Mouse (Mus musculus): ENCODE measurements around the gene Fam13a. TPM values are rescaled to one million over a fixed set of nuclear protein-coding genes. Genes with fewer than 3 reads are reported as not detected.

Gene Fam13a
- polyA plus RNA-seq, 1 experiment from 2014 or later: 4.7 TPM

DNA sequence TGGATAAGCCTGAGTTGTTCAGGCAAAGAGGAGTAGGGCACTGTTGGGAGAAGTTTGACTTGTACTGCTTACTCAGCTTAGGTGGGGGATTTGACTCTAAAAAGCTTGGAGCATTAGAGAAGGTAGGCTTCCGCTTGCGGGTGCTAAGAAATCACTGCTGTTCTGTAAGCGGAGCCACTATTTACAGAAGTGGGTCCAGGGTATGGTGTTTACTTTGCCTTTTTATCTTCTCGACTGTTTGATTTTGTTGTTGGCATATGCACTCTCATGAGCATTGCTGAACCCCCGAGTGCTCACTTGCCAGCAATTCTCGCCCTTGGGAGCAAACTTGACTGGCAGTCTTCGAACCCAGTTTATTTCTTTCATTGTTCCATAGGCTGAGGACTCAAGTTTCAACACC, 123.8 kb downstream of the Fam13a start:
- ATAC-seq (ENCODE audit: insufficient read depth, low FRiP score, low TSS enrichment) (no peak), DNase-seq (ENCODE audit: low spot score) (no peak)
- Histone ChIP-seq H3K36me3 (ENCODE audit: control insufficient read depth, insufficient read depth, low read length) (no peaks in the 10 kb centered on the region), H3K4me3 (ENCODE audit: low read depth, low read length) (no peak overlapping the region), H3K9me3 (ENCODE audit: control insufficient read depth, low read length) (no peaks in the 10 kb centered on the region), H3K27ac (ENCODE audit: low read depth, low read length) (no peak overlapping the region), H3K4me1 (ENCODE audit: control insufficient read depth, insufficient read depth, low read length) (no peaks in the 10 kb centered on the region), H3K4me2 (ENCODE audit: low read depth) (no peak overlapping the region), H3K27me3 (ENCODE audit: control insufficient read depth, insufficient read depth, low read length) (no peaks in the 10 kb centered on the region), H3K9ac (ENCODE audit: low read length) (no peak overlapping the region)
- WGBS: 91% methylated on average over 7 of the region's 7 CpGs

- 90% methylated on average over 3 of the region's 3 CpGs for WGBS
- Histone ChIP-seq H3K9me3 (ENCODE audit: control insufficient read depth, low read length) (no peaks in the 10 kb centered on the region), H3K4me2 (ENCODE audit: low read depth) (no peak overlapping the region), H3K27ac (ENCODE audit: low read depth, low read length) (no peak overlapping the region), H3K4me1 (ENCODE audit: control insufficient read depth, insufficient read depth, low read length) (no peaks in the 10 kb centered on the region), H3K36me3 (ENCODE audit: control insufficient read depth, insufficient read depth, low read length) (no peaks in the 10 kb centered on the region), H3K9ac (ENCODE audit: low read length) (no peak overlapping the region), H3K27me3 (ENCODE audit: control insufficient read depth, insufficient read depth, low read length) (no peaks in the 10 kb centered on the region), H3K4me3 (ENCODE audit: low read depth, low read length) (no peak overlapping the region)
- DNase-seq (ENCODE audit: low spot score) (no peak), ATAC-seq (ENCODE audit: insufficient read depth, low FRiP score, low TSS enrichment) (no peak)
Observed at GRCm38 (mm10) chr6:58899076-58899475, 125.3 kb downstream of the Fam13a start.

DNA sequence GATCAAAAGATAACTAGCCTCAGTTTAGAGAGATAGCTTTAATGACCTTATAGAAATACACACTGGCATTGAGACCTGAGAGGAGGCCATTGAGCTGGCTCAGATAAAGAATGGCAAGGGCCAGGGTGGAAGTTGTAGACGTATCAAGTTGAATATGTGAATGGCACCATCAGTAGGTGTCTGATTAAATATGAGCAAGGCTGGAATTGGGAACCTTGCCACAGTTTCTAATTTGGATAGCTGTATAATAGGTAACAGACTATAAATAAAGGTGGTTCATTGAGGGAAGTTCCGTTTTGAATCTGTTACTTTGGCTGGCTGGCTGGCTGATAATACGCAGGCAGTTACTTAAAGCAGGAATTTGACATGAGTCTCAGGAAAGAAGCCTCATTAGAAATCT, 127.7 kb downstream of the Fam13a start:
- H3K4me3 ChIP-seq (ENCODE audit: low read depth, low read length): no peak overlapping the region
- H3K9me3 ChIP-seq (ENCODE audit: control insufficient read depth, low read length): no peaks in the 10 kb centered on the region
- no peak overlapping the region for H3K27ac ChIP-seq (ENCODE audit: low read depth, low read length)
- H3K4me2 ChIP-seq (ENCODE audit: low read depth): no peak overlapping the region
- no peaks in the 10 kb centered on the region for H3K36me3 ChIP-seq (ENCODE audit: control insufficient read depth, insufficient read depth, low read length)
- H3K9ac ChIP-seq (ENCODE audit: low read length): no peak overlapping the region
- WGBS: 84% methylated on average over 3 of the region's 3 CpGs
- no peaks in the 10 kb centered on the region for H3K27me3 ChIP-seq (ENCODE audit: control insufficient read depth, insufficient read depth, low read length)
- DNase-seq (ENCODE audit: low spot score) (no peak), ATAC-seq (ENCODE audit: insufficient read depth, low FRiP score, low TSS enrichment) (no peak)
- no peaks in the 10 kb centered on the region for H3K4me1 ChIP-seq (ENCODE audit: control insufficient read depth, insufficient read depth, low read length)

DNA sequence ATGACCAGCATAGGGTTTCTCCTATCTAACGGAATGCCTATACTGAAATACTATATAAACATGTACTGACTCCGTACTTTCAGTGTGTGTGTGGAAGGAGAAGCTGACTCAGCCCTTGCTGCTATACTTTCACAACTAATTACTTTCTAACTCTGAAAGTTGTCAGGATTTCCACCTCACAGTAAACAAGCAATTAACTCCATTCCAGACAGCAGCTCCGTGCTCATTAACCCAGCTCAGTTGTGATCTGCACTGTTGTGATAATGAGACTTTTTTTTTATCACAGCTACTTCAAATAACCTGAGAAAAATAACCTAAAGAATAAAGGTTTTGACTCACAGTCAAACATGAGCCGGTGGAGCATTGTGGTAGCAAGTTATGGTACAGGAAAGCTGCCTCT, 129.4 kb downstream of the Fam13a start:
- 87% methylated on average over 4 of the region's 4 CpGs for WGBS
- Histone ChIP-seq H3K4me1 (ENCODE audit: control insufficient read depth, insufficient read depth, low read length) (no peaks in the 10 kb centered on the region), H3K9me3 (ENCODE audit: control insufficient read depth, low read length) (no peaks in the 10 kb centered on the region), H3K4me3 (ENCODE audit: low read depth, low read length) (no peak overlapping the region), H3K9ac (ENCODE audit: low read length) (no peak overlapping the region), H3K27me3 (ENCODE audit: control insufficient read depth, insufficient read depth, low read length) (no peaks in the 10 kb centered on the region), H3K4me2 (ENCODE audit: low read depth) (no peak overlapping the region), H3K36me3 (ENCODE audit: control insufficient read depth, insufficient read depth, low read length) (no peaks in the 10 kb centered on the region), H3K27ac (ENCODE audit: low read depth, low read length) (no peak overlapping the region)
- ATAC-seq (ENCODE audit: insufficient read depth, low FRiP score, low TSS enrichment): no peak
- DNase-seq (ENCODE audit: low spot score): no peak

DNA sequence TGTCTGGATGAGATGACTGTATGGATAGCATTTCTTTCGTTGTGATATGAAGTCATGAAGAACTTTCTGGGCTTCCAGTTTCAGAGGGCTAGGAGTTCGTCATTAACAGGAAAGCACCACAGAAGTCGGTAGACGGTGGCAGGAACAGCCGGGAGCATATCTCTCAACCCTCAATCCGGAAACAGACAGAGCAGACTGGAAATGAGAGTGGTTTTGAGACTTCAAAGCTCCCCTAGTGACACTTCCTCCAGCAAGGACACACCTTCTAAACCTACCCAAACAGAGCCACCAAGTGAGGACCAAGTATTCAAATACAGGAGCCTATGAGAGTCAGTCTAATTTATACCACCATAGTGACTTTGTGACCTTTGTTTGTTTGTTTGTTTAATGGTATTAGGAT, 131.0 kb downstream of the Fam13a start:
- Histone ChIP-seq H3K4me2 (ENCODE audit: low read depth) (no peak overlapping the region), H3K4me1 (ENCODE audit: control insufficient read depth, insufficient read depth, low read length) (no peaks in the 10 kb centered on the region), H3K27me3 (ENCODE audit: control insufficient read depth, insufficient read depth, low read length) (no peaks in the 10 kb centered on the region), H3K36me3 (ENCODE audit: control insufficient read depth, insufficient read depth, low read length) (no peaks in the 10 kb centered on the region), H3K9me3 (ENCODE audit: control insufficient read depth, low read length) (no peaks in the 10 kb centered on the region), H3K4me3 (ENCODE audit: low read depth, low read length) (no peak overlapping the region), H3K27ac (ENCODE audit: low read depth, low read length) (no peak overlapping the region), H3K9ac (ENCODE audit: low read length) (no peak overlapping the region)
- WGBS: 87% methylated on average over 6 of the region's 6 CpGs
- no peak for DNase-seq (ENCODE audit: low spot score)
- ATAC-seq (ENCODE audit: insufficient read depth, low FRiP score, low TSS enrichment): no peak

- no peak for ATAC-seq (ENCODE audit: insufficient read depth, low FRiP score, low TSS enrichment)
- WGBS: 92% methylated on average over 3 of the region's 3 CpGs
- Histone ChIP-seq H3K27me3 (ENCODE audit: control insufficient read depth, insufficient read depth, low read length) (no peaks in the 10 kb centered on the region), H3K4me3 (ENCODE audit: low read depth, low read length) (no peak overlapping the region), H3K4me2 (ENCODE audit: low read depth) (no peak overlapping the region), H3K9me3 (ENCODE audit: control insufficient read depth, low read length) (no peaks in the 10 kb centered on the region), H3K9ac (ENCODE audit: low read length) (no peak overlapping the region), H3K27ac (ENCODE audit: low read depth, low read length) (no peak overlapping the region), H3K36me3 (ENCODE audit: control insufficient read depth, insufficient read depth, low read length) (no peaks in the 10 kb centered on the region), H3K4me1 (ENCODE audit: control insufficient read depth, insufficient read depth, low read length) (no peaks in the 10 kb centered on the region)
- DNase-seq (ENCODE audit: low spot score): no peak
Observed at GRCm38 (mm10) chr6:58889917-58890316, 134.4 kb downstream of the Fam13a start.

- Histone ChIP-seq H3K9me3 (ENCODE audit: control insufficient read depth, low read length) (no peaks in the 10 kb centered on the region), H3K27me3 (ENCODE audit: control insufficient read depth, insufficient read depth, low read length) (no peaks in the 10 kb centered on the region), H3K9ac (ENCODE audit: low read length) (no peak overlapping the region), H3K4me3 (ENCODE audit: low read depth, low read length) (no peak overlapping the region), H3K27ac (ENCODE audit: low read depth, low read length) (no peak overlapping the region), H3K4me1 (ENCODE audit: control insufficient read depth, insufficient read depth, low read length) (no peaks in the 10 kb centered on the region), H3K4me2 (ENCODE audit: low read depth) (no peak overlapping the region), H3K36me3 (ENCODE audit: control insufficient read depth, insufficient read depth, low read length) (no peaks in the 10 kb centered on the region)
- WGBS: 78% methylated on average over 6 of the region's 6 CpGs
- ATAC-seq (ENCODE audit: insufficient read depth, low FRiP score, low TSS enrichment) (no peak), DNase-seq (ENCODE audit: low spot score) (no peak)
Observed at GRCm38 (mm10) chr6:58882271-58882670, 142.1 kb downstream of the Fam13a start.

Other genes with a start within 250 kb of the Fam13a start
- 7.7 and 8.9 TPM in 2 replicates for gene Herc3, start 193.1 kb downstream of the Fam13a start, polyA plus RNA-seq (2014; fragmentation: Nextera tagmentation; extraction: Ambion mirVana)
- 27.5 and 30.7 TPM in 2 replicates for gene Nap1l5, start 117.5 kb downstream of the Fam13a start, polyA plus RNA-seq (2014; fragmentation: Nextera tagmentation; extraction: Ambion mirVana)
- 9.9 and 11.1 TPM in 2 replicates for gene Tigd2, start 184.3 kb upstream of the Fam13a start, polyA plus RNA-seq (2014; fragmentation: Nextera tagmentation; extraction: Ambion mirVana)

Data from neural tube, embryonic 11.5 days (tissue).